Mouse (Mus musculus): ENCODE data around the gene Jph2. TPM values are rescaled to one million over a fixed set of nuclear protein-coding genes. Genes with fewer than 3 reads are reported as not detected.
A peak's percentile ranks its signal among the peaks of the same experiment; 100 is the strongest.

The Jph2 gene
- polyA plus RNA-seq, 2 experiments: 2.6 to 8.2 TPM

DNA sequence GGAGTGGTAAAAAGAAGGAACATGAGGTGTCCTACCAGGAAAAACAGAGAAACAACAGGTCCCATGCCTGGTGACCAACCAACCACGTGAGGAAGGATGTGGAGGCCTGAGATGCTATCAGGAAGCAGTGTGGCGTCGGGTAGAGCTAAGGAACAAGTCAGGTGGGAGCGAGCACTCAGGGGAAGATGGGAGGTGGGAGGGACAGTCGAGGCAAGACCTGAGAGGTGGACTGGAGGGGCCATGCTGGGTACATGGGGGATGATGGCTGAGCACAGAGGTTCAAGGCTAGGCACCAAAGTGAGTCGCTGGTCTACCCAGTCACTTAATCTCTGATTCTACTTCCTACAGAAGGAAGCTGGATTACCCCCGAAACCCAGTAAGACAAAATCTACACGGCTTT lies 42.1 kb downstream of the Jph2 start:
- Histone ChIP-seq H3K4me1 (ENCODE audit: control insufficient read depth, insufficient read depth, low read length) (peaks cover 9% of the 10 kb centered on the region), H3K27me3 (ENCODE audit: control insufficient read depth, insufficient read depth, low read length) (no peaks in the 10 kb centered on the region), H3K9ac (ENCODE audit: low read depth, low read length, severe bottlenecking) (no peak overlapping the region), H3K4me2 (replicated peaks; ENCODE audit: low read depth, low read length, severe bottlenecking) (no peak overlapping the region), H3K36me3 (ENCODE audit: control insufficient read depth, insufficient read depth, low read length) (no peaks in the 10 kb centered on the region), H3K27ac (replicated peaks; ENCODE audit: low read depth, low read length) (no peak overlapping the region), H3K9me3 (ENCODE audit: control insufficient read depth, low read length) (no peaks in the 10 kb centered on the region), H3K4me3 (replicated peaks; ENCODE audit: low read length) (no peak overlapping the region)
- no peak for ATAC-seq (ENCODE audit: low FRiP score, low read depth)
- DNase-seq (ENCODE audit: low spot score): no peak
- TF ChIP-seq POLR2A (IDR thresholded peaks at IDR 0.05; ENCODE audit: borderline replicate concordance, extremely low read depth, insufficient read depth, insufficient read length): no peak
- WGBS: 81% methylated on average over 8 of the region's 8 CpGs

GRCm38 (mm10) chr2:163353731-163354130 lies 44.1 kb downstream of the Jph2 start:
- TF ChIP-seq POLR2A (IDR thresholded peaks at IDR 0.05; ENCODE audit: borderline replicate concordance, extremely low read depth, insufficient read depth, insufficient read length): no peak
- Histone ChIP-seq H3K27me3 (ENCODE audit: control insufficient read depth, insufficient read depth, low read length) (no peaks in the 10 kb centered on the region), H3K9ac (ENCODE audit: low read depth, low read length, severe bottlenecking) (no peak overlapping the region), H3K4me3 (replicated peaks; ENCODE audit: low read length) (no peak overlapping the region), H3K36me3 (ENCODE audit: control insufficient read depth, insufficient read depth, low read length) (no peaks in the 10 kb centered on the region), H3K27ac (replicated peaks; ENCODE audit: low read depth, low read length) (no peak overlapping the region), H3K9me3 (ENCODE audit: control insufficient read depth, low read length) (no peaks in the 10 kb centered on the region), H3K4me2 (replicated peaks; ENCODE audit: low read depth, low read length, severe bottlenecking) (no peak overlapping the region), H3K4me1 (ENCODE audit: control insufficient read depth, insufficient read depth, low read length) (peaks cover 13% of the 10 kb centered on the region)
- DNase-seq (ENCODE audit: low spot score) (peak; percentile 43), ATAC-seq (ENCODE audit: low FRiP score, low read depth) (peak; percentile 74)
- WGBS: 11% methylated on average over 7 of the region's 7 CpGs

- ATAC-seq (ENCODE audit: low FRiP score, low read depth): no peak
- no peak for DNase-seq (ENCODE audit: low spot score)
- Histone ChIP-seq H3K9me3 (ENCODE audit: control insufficient read depth, low read length) (no peaks in the 10 kb centered on the region), H3K36me3 (ENCODE audit: control insufficient read depth, insufficient read depth, low read length) (no peaks in the 10 kb centered on the region), H3K4me1 (ENCODE audit: control insufficient read depth, insufficient read depth, low read length) (peaks cover 17% of the 10 kb centered on the region), H3K4me3 (replicated peaks; ENCODE audit: low read length) (no peak overlapping the region), H3K27ac (replicated peaks; ENCODE audit: low read depth, low read length) (no peak overlapping the region), H3K27me3 (ENCODE audit: control insufficient read depth, insufficient read depth, low read length) (no peaks in the 10 kb centered on the region), H3K4me2 (replicated peaks; ENCODE audit: low read depth, low read length, severe bottlenecking) (no peak overlapping the region), H3K9ac (ENCODE audit: low read depth, low read length, severe bottlenecking) (no peak overlapping the region)
- TF ChIP-seq POLR2A (IDR thresholded peaks at IDR 0.05; ENCODE audit: borderline replicate concordance, extremely low read depth, insufficient read depth, insufficient read length): no peak
- WGBS: 61% methylated on average over 5 of the region's 5 CpGs
These were observed 47.4 kb downstream of the Jph2 start for GRCm38 (mm10) chr2:163350443-163350842.

GRCm38 (mm10) chr2:163349411-163349810 lies 48.4 kb downstream of the Jph2 start:
- Histone ChIP-seq H3K27ac (replicated peaks; ENCODE audit: low read depth, low read length) (peak overlapping the region; percentile 74), H3K4me3 (replicated peaks; ENCODE audit: low read length) (no peak overlapping the region), H3K36me3 (ENCODE audit: control insufficient read depth, insufficient read depth, low read length) (no peaks in the 10 kb centered on the region), H3K9me3 (ENCODE audit: control insufficient read depth, low read length) (no peaks in the 10 kb centered on the region), H3K27me3 (ENCODE audit: control insufficient read depth, insufficient read depth, low read length) (no peaks in the 10 kb centered on the region), H3K9ac (ENCODE audit: low read depth, low read length, severe bottlenecking) (no peak overlapping the region), H3K4me2 (replicated peaks; ENCODE audit: low read depth, low read length, severe bottlenecking) (no peak overlapping the region), H3K4me1 (ENCODE audit: control insufficient read depth, insufficient read depth, low read length) (peaks cover 17% of the 10 kb centered on the region)
- ATAC-seq (ENCODE audit: low FRiP score, low read depth) (peak; percentile 64; the same call in 1 of the 2 replicates), DNase-seq (ENCODE audit: low spot score) (peak; percentile 82)
- WGBS: 56% methylated on average over 9 of the region's 9 CpGs
- TF ChIP-seq POLR2A (IDR thresholded peaks at IDR 0.05; ENCODE audit: borderline replicate concordance, extremely low read depth, insufficient read depth, insufficient read length): no peak

- DNase-seq (ENCODE audit: low spot score) (no peak), ATAC-seq (ENCODE audit: low FRiP score, low read depth) (no peak)
- no peak overlapping the region for H3K9ac ChIP-seq (ENCODE audit: low read depth, low read length, severe bottlenecking)
- 0 out of 2 replicates have a peak overlapping the region, but pooled peaks have one; percentile 22 for H3K27ac ChIP-seq (replicated peaks; ENCODE audit: low read depth, low read length)
- no peak overlapping the region for H3K4me2 ChIP-seq (replicated peaks; ENCODE audit: low read depth, low read length, severe bottlenecking)
- H3K9me3 ChIP-seq (ENCODE audit: control insufficient read depth, low read length): no peaks in the 10 kb centered on the region
- WGBS: 78% methylated on average over 7 of the region's 7 CpGs
- H3K4me3 ChIP-seq (replicated peaks; ENCODE audit: low read length): no peak overlapping the region
- peaks cover 12% of the 10 kb centered on the region for H3K4me1 ChIP-seq (ENCODE audit: control insufficient read depth, insufficient read depth, low read length)
- H3K36me3 ChIP-seq (ENCODE audit: control insufficient read depth, insufficient read depth, low read length): no peaks in the 10 kb centered on the region
- TF ChIP-seq POLR2A (IDR thresholded peaks at IDR 0.05; ENCODE audit: borderline replicate concordance, extremely low read depth, insufficient read depth, insufficient read length): no peak
- no peaks in the 10 kb centered on the region for H3K27me3 ChIP-seq (ENCODE audit: control insufficient read depth, insufficient read depth, low read length)
These were observed 49.1 kb downstream of the Jph2 start for GRCm38 (mm10) chr2:163348677-163349076.

Measured in limb, embryonic 14.5 days (tissue).